Mouse (Mus musculus) forebrain, postnatal 0 days (tissue): Measurements from ENCODE around the gene Hadh. TPM values are rescaled to one million over a fixed set of nuclear protein-coding genes. Genes with fewer than 3 reads are reported as not detected.

Experiments used
- ATAC-seq: fragments of 200-750 bp; cut with Nextera tagmentation; 2 replicates; pipeline ENCODE4 v1.8.0; 2017; ENCODE audit warnings: mild to moderate bottlenecking, moderate library complexity
- DNase-seq: peaks from one replicate; pipeline ENCODE4 v3.0.0-alpha.2; 2015
- H3K27ac ChIP-seq: fragments of 300-500 bp; sonication (generic); 2 replicates; pipeline ENCODE4 v1.5.1; 2014; ENCODE audit warnings: low read depth, mild to moderate bottlenecking, antibody characterized with exemption, low read length, moderate library complexity, mixed read lengths
- H3K27me3 ChIP-seq: fragments of 300-500 bp; sonication (generic); 2 replicates; pipeline ENCODE4 v1.6.1; 2014; ENCODE audit warnings: mild to moderate bottlenecking, low read length, mixed read lengths; ENCODE audit not compliant: insufficient read depth
- H3K36me3 ChIP-seq: fragments of 300-500 bp; sonication (generic); 2 replicates; pipeline ENCODE4 v1.6.1; 2014; ENCODE audit warnings: mild to moderate bottlenecking, moderate library complexity; ENCODE audit not compliant: insufficient read depth
- H3K4me1 ChIP-seq: fragments of 300-500 bp; sonication (generic); 2 replicates; pipeline ENCODE4 v1.6.1; 2014; ENCODE audit warnings: antibody characterized with exemption; ENCODE audit not compliant: insufficient read depth
- H3K4me2 ChIP-seq: fragments of 300-500 bp; sonication (generic); 2 replicates; pipeline ENCODE4 v1.6.1; 2014; ENCODE audit warnings: low read depth, mild to moderate bottlenecking, moderate library complexity
- H3K4me3 ChIP-seq: fragments of 300-500 bp; sonication (generic); 2 replicates; pipeline ENCODE4 v1.5.1; 2014; ENCODE audit warnings: low read depth, low read length, mixed read lengths
- H3K9ac ChIP-seq: fragments of 300-500 bp; sonication (generic); 2 replicates; pipeline ENCODE4 v1.6.1; 2014; ENCODE audit warnings: mild to moderate bottlenecking
- H3K9me3 ChIP-seq: fragments of 300-500 bp; sonication (generic); 2 replicates; pipeline ENCODE4 v1.6.1; 2016; ENCODE audit warnings: low read length
- CTCF ChIP-seq: sonication (generic); IDR thresholded peaks from 2 replicates; pipeline ENCODE4 v1.5.1; 2016; ENCODE audit warnings: antibody characterized with exemption, control low read depth, low read depth
- WGBS: fragments of 180-500 bp; shearing (Covaris S2); extraction: QIAGEN DNeasy Blood & Tissue Kit; methylation state at CpG from one replicate; pipeline ENCODE4 v1.1.7; 2014; 5-methylcytosine and 5-hydroxymethylcytosine counted together
- polyA plus RNA-seq: library from polyadenylated mRNA; unstranded; fragments of >200 nt; fragmentation: Nextera tagmentation; extraction: Ambion mirVana; gene quantifications from 2 replicates; pipeline ENCODE4 v1.2.1, GENCODE M21; 2015
- total RNA-seq: library from RNA; depleted of rRNA; stranded (reverse); fragments of >200 nt; gene quantifications from 2 replicates; pipeline ENCODE4 v1.2.3, GENCODE M21; 2014; rRNA removed

The Hadh gene
- total RNA-seq (14.0 and 21.0 TPM in 2 replicates), polyA plus RNA-seq (30.3 and 33.0 TPM in 2 replicates)

DNA sequence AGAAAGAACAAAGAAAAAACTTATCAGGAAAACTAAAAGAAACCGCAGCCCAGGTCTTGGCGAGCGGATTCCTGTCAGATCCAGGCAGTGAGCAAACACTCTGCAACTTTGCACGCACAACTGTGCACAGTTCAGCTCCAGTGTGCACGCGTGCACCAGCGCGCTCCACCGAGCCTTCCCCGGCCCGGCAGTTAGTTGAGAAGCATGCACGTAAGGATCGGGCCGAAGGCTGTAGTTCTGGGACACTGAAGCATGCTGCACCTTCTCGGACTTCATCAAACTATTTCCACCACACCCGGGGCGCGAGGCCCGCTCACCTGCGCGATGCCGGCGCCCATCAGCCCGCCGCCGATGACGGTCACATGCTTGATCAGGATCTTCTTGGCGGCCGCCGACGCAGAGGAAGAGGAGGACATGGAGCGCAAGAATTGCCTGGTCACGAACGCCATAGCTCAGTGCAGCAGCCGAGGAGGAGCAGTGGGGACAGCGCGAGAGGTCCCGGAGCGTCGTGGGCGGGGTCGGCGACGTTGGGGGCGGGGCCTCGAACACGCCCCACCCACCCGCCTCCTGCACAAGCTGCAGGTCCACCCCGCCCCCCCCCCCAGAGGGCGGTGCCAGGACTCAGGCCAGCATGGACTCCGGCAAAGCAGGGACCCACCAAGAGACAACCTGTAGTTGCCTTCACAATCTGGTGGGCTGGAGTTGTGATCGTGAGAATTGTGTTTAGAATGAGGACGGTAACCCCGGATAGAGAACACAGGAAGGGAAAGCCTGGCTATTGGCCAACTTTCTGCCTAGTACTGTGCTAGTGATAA, at the start of gene Hadh:
Hadh (minus strand) TSS at position 543 of the 815 bp plus-strand sequence.
- Histone ChIP-seq H3K4me3 (peak within 1 kb of the TSS; percentile 72), H3K9ac (peak within 1 kb of the TSS; percentile 58), H3K4me2 (peak within 1 kb of the TSS; percentile 85), H3K4me1 (no peaks in the 10 kb centered on the region), H3K27ac (no peak within 1 kb of the TSS), H3K27me3 (no peaks in the 10 kb centered on the region), H3K9me3 (no peaks in the 10 kb centered on the region), H3K36me3 (no peaks in the 10 kb centered on the region)
- DNase-seq: peak; percentile 79
- ATAC-seq: peak; percentile 91
- 1% methylated on average over 53 of the region's 54 CpGs for WGBS
- no peak for TF ChIP-seq CTCF

DNA sequence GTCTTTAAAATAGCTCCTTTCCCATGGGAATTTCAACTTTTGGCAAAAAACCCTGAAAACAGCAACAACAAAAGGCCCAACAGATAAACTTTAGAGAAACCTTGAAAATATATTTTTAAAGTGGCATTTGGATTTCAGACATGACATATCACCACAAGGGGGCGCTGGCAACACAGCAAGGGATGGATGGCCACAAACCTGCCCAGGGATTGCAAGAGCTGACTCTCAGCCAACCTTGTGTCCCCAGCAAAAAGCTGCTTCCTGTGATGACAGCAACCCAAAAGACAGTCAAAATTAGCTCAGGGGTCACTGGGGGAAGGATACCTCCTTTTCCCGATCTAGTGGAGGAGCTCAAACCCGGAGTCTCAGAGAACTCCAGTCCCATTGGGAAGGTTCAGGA, 48.3 kb upstream of the Hadh start:
- no peaks in the 10 kb centered on the region for H3K4me1 ChIP-seq
- H3K36me3 ChIP-seq: no peaks in the 10 kb centered on the region
- DNase-seq (peak; percentile 85), ATAC-seq (peak; percentile 45; the same call in 1 of the 2 replicates)
- WGBS: 6% methylated on average over 3 of the region's 3 CpGs
- H3K9me3 ChIP-seq: no peaks in the 10 kb centered on the region
- TF ChIP-seq CTCF: peak; percentile 85
- no peak overlapping the region for H3K4me2 ChIP-seq
- H3K27me3 ChIP-seq: no peaks in the 10 kb centered on the region
- H3K4me3 ChIP-seq: no peak overlapping the region
- no peak overlapping the region for H3K27ac ChIP-seq
- H3K9ac ChIP-seq: no peak overlapping the region

DNA sequence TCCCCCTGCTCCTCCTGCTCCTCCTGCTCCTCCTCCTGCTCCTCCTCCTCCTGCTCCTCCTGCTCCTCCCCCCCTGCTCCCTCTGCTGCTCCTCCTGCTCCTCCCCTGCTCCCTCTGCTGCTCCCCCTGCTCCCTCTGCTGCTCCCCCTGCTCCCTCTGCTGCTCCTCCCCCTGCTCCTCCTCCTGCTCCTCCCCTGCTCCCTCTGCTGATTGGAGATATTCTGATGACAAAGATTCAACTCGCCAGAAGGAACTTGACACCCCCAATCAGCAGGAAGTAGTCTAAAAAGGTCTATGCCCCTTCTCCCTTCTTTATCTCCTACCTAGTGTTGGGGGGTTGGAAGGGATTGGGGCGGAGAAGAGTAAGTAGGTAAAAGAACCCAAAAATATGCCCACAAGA, 46.3 kb upstream of the Hadh start:
- Histone ChIP-seq H3K27ac (no peak overlapping the region), H3K36me3 (no peaks in the 10 kb centered on the region), H3K27me3 (no peaks in the 10 kb centered on the region), H3K9me3 (no peaks in the 10 kb centered on the region), H3K9ac (no peak overlapping the region), H3K4me2 (no peak overlapping the region), H3K4me3 (no peak overlapping the region), H3K4me1 (no peaks in the 10 kb centered on the region)
- ATAC-seq (no peak), DNase-seq (no peak)
- no peak for TF ChIP-seq CTCF
- WGBS: 65% methylated on average over 2 of the region's 2 CpGs

DNA sequence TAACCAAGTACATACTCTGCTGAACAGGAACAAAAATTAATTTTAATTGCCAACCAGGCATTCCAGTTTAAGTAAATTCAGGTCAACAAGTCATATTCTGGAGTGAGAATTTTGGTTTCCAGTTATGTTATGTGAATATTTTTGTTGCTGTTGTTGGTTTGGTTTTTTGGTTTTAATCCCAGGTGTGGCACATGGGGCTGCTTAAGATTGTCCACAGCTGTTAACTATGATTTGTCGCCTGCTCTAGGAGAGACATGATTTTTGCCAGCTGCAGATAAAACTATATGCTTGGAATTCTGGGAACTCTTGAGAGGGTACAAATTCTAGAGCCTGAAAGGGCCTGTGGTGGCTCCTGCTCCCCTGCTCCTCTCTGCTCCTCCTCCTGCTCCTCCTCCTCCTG, 45.2 kb upstream of the Hadh start:
- TF ChIP-seq CTCF: no peak
- ATAC-seq (no peak), DNase-seq (no peak)
- Histone ChIP-seq H3K9ac (no peak overlapping the region), H3K4me3 (no peak overlapping the region), H3K4me2 (no peak overlapping the region), H3K27me3 (no peaks in the 10 kb centered on the region), H3K9me3 (no peaks in the 10 kb centered on the region), H3K4me1 (no peaks in the 10 kb centered on the region), H3K27ac (no peak overlapping the region), H3K36me3 (no peaks in the 10 kb centered on the region)
- 96% methylated on average over 1 of the region's 1 CpGs for WGBS

DNA sequence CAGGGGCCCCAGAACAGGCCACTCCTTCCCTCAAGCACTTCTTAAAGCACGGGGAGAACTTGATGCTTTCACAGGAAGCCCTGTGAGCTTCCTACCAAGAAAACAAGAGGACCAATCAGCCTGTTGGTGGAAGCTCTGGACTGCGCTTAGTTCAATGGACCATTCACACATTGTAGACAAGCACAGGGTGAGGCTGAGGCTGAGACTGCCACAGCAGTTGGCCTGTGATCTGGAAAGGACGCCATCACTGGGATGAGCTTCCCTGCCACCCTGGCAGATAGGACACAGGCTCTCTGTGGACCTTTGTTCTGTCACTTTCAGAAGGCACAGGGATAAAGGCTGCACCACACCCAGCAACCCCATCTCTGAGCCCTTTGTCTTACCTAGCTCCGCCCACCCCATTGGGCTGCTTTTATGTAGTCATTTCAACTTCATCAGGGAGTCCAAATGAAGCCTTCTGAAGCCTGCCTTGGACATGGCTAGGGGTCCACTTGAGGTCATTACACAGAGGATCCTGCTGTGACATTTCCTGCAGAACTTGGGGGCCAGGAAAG, 44.1 kb upstream of the Hadh start:
- ATAC-seq: no peak
- H3K27me3 ChIP-seq: no peaks in the 10 kb centered on the region
- no peak overlapping the region for H3K4me3 ChIP-seq
- 45% methylated on average over 4 of the region's 4 CpGs for WGBS
- H3K9me3 ChIP-seq: no peaks in the 10 kb centered on the region
- no peak for TF ChIP-seq CTCF
- H3K9ac ChIP-seq: no peak overlapping the region
- no peak overlapping the region for H3K4me2 ChIP-seq
- H3K27ac ChIP-seq: no peak overlapping the region
- DNase-seq: no peak
- H3K4me1 ChIP-seq: no peaks in the 10 kb centered on the region
- H3K36me3 ChIP-seq: no peaks in the 10 kb centered on the region

DNA sequence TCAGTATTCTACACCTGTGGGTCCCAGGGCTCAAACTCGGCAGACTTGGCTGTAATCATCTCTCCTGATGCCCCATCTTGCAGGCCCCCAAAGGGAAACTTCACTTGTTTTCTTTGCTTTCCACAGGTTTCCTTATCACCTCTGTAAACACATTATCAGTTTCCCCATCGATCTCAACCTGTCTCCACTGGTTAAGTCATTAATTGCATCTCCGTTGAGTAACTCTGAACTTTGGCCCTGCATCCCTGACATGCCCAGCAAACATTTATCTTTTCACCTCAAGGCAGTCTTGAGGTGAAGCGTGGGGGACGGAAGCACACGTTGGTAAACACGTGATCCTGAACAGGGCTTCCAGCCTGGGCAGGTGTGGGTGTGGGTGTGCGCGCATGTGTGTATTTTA, 40.4 kb upstream of the Hadh start:
- Histone ChIP-seq H3K27me3 (no peaks in the 10 kb centered on the region), H3K27ac (no peak overlapping the region), H3K4me2 (no peak overlapping the region), H3K36me3 (no peaks in the 10 kb centered on the region), H3K4me1 (no peaks in the 10 kb centered on the region), H3K9me3 (no peaks in the 10 kb centered on the region), H3K9ac (no peak overlapping the region), H3K4me3 (no peak overlapping the region)
- TF ChIP-seq CTCF: no peak
- DNase-seq (no peak), ATAC-seq (no peak)
- WGBS: 94% methylated on average over 9 of the region's 9 CpGs

DNA sequence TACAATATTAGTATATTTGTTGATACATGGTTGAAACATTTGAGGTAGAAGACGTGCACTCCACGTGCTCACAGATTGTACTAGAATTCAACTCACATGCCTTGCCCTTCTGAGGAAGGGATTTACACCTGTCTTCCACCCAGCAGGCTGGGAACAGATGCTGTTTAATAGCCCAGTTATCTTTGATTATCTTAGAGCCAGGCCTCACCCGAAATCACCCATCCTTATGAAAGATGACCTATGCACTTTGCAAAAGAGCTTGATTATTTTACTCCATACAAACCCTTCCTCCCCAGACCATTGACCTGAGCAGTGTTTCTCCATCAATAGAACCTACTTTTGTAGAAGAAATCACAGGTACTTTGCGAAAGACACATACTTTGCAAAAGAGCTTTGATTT, 38.7 kb upstream of the Hadh start:
- Histone ChIP-seq H3K27ac (no peak overlapping the region), H3K4me1 (no peaks in the 10 kb centered on the region), H3K36me3 (no peaks in the 10 kb centered on the region), H3K4me3 (no peak overlapping the region), H3K4me2 (no peak overlapping the region), H3K27me3 (no peaks in the 10 kb centered on the region), H3K9ac (no peak overlapping the region), H3K9me3 (no peaks in the 10 kb centered on the region)
- 91% methylated on average over 4 of the region's 4 CpGs for WGBS
- ATAC-seq: no peak
- no peak for TF ChIP-seq CTCF
- DNase-seq: no peak
